Mouse (Mus musculus) megakaryocyte, adult 5-6 weeks (primary cell): ENCODE results near the gene Psapl1. TPM values are rescaled to one million over a fixed set of nuclear protein-coding genes. Genes with fewer than 3 reads are reported as not detected.
"Not testable (repeated sequence)": the region's sequence is repeated elsewhere in the genome, so short reads cannot be mapped to it uniquely, and the experiment has no call there.

Source experiments
- ATAC-seq: 2 replicates; pipeline ENCODE4 v1.8.0; 2016; ENCODE audit warnings: mild to moderate bottlenecking, inconsistent platforms; ENCODE audit not compliant: poor library complexity, severe bottlenecking
- total RNA-seq, 2 experiments: library from RNA; stranded (forward) in 1 of 2; stranded (reverse) in 1 of 2; fragments of 153-499, 151-499 nt in 1 of 2; fragments of 221-1000, 200-1000 nt in 1 of 2; gene quantifications; 2 replicates each; pipeline versions ENCODE4 v1.2.3 to v1.2.4; 2015 to 2017

The Psapl1 gene
- total RNA-seq, 2 experiments from 2014 or later: not detected

GRCm38 (mm10) chr5:36202781-36203180, 1.0 kb upstream of the Psapl1 start:
- no peak for ATAC-seq

DNA sequence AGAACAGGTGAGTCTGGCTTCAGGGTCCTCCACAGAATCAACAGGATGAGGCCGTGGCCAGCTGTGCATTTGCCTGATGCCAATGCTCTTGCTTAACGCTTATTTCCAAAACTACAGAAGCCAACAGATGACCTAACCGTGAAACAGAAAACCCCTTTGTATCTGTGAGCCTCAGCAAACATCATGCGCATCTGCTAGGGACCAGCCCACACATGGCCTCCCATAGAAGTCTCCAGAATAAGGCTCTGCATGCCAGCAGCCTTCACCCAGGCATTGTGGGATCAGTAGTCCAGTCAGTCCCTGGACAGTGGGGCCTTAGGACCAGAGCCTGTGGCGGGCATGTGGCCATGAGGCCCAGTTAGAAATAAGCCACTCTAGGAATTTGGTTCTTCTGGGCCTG, 400 bp upstream of the Psapl1 start:
- no peak for ATAC-seq

GRCm38 (mm10) chr5:36205397-36205796, 1.6 kb downstream of the Psapl1 start:
- no peak for ATAC-seq

DNA sequence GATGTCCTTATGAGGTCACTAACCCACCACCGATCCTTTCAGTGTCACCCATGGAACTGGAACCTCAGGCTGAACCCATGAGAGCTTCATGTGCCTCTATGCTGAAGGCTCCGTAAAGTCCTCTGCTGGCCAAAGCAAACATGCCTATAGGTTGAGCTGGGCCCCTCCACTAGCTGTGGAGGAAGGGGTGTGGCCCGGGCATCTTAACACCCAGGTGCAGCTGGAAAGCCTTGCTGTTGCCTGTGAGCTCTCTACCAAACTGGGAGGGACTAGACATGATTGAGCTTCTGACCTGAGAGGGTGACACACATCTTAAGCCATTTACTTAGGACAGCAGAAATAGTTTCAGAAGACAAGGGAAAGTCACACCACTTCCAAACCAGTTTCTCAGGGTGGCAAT, 5.0 kb downstream of the Psapl1 start:
- no peak for ATAC-seq

DNA sequence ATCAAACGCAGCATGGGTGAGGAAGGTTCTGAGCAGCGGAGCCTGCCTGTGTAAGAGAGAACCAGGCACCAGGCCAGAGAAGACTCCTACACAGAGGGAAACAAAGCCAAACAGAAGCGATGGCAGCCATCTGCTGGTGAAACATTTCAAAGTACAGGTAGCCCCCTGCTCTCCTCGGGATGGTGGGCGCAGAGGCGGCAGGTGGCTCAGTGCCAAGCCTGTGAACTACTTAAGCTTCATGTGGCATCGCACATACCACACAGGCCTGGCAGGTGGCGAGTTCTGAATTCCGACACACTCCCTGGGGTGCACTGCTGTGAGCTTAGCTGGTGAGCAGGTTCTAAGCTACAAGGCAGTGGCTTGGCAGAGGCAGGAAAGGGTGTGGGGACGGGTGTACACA, 9.5 kb downstream of the Psapl1 start:
- no peak for ATAC-seq

DNA sequence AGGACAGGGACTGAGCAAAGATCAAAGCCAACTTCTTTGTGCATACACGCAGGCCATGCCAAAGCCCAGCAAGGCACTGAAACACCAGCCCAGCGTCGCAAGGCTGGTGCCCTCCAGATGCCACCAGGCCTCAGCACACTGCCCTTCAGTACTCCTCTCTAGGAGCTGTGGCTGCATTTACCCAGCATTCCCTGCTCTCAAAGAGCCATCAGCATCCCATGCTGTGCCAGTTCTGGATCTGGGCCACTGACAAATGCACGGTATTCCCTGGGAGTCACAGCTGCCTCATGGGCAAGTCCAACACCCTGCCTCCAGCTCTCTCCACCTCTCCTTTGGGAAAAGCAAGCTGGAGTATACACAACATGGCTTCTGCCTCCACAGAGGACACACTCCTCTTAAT, 16.3 kb downstream of the Psapl1 start:
- ATAC-seq: no peak

GRCm38 (mm10) chr5:36220626-36221025, 16.8 kb downstream of the Psapl1 start:
- ATAC-seq: no peak

- ATAC-seq: no peak
Observed at GRCm38 (mm10) chr5:36223787-36224186, 20.0 kb downstream of the Psapl1 start.

- ATAC-seq: no peak
Observed at GRCm38 (mm10) chr5:36225855-36226254, 22.0 kb downstream of the Psapl1 start.

DNA sequence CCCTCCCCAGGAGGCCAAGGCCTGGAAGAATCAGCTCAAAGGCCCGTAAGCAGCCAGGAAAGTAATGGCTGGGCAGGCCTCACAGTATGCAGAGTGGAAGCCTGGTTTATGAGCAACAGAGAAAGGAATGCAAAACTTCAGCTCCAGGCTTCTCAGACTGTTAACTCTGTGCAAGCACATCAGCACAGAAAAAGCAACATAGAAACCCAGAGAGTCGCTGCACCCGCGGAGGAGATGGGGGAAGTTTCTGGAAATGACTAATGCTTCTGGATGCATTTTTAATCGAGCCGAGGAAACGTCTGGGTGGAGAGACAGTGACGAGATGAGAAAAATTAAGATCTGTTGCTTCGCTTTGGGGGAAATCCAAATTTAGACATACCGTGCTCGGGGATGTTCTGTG, 22.5 kb downstream of the Psapl1 start:
- ATAC-seq: no peak

- ATAC-seq: no peak
Observed at GRCm38 (mm10) chr5:36228405-36229370, 24.9 kb downstream of the Psapl1 start.

GRCm38 (mm10) chr5:36230301-36230780, 26.5 kb downstream of the Psapl1 start:
- ATAC-seq: no peak

DNA sequence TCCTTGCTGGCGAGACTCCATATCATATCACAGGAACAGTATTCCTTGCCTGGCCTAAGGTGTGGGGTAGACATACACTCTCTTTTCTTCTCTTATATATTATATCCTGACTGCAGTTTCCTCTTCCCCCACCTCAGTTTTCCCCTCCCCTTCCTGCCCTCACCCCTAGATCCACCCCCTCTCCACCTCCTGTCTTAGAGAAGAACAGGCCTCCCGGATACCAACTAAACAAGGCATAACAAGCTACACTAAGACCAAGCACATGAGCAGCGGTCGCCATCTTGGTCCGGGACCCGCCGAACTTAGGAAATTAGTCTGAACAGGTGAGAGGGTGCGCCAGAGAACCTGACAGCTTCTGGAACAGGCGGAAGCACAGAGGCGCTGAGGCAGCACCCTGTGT, 33.7 kb downstream of the Psapl1 start:
- not testable (repeated sequence) for ATAC-seq

GRCm38 (mm10) chr5:36248022-36248421, 44.2 kb downstream of the Psapl1 start:
- ATAC-seq: no peak

DNA sequence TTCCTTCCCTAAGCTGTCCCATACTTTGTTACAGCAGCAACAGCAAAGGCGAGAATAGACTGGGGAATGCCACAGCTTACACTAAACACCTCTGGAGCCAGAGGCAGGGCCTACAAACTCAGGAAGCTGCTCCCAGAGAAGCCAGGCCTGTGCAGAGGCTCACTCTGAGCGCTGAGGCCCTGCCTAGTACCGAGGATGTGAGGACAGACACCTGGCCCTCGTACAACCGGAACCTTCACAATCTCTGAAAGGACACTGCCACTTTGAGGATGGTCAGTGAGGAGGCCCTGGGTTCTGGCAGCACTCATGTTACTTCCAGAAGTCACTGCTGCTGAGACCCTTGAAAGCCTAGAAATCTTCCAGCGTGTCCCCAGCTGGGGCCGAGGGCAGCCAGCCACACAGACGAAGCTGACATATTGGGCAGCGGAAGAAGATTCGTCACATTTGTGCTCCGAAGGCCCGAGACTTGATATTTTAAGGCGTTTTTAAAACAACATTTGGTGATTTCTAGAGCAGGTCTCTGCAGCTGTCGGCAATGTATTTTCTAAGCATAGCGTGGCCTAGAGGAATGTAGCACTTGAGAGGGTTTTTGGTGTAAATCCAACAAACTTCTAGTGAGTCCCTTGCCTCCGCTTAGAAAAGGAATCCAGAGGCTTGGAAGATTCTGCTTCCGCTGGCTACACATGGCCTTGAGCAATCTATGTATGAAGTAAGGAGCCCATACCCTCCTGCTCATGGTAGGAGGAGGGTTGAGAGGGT, 49.1 kb downstream of the Psapl1 start:
- no peak for ATAC-seq

GRCm38 (mm10) chr5:36254642-36255516, 51.1 kb downstream of the Psapl1 start:
- ATAC-seq: no peak

Other genes starting within 250 kb of the Psapl1 start
- 0.21 TPM in 1 of 2 replicates, not detected in the other for gene Sorcs2, start 194.1 kb downstream of the Psapl1 start, total RNA-seq (2015)
- 0.16 and 0.22 TPM in 2 replicates for gene Sorcs2, start 194.1 kb downstream of the Psapl1 start, total RNA-seq (2017)